Mouse (Mus musculus) C2C12 (cell line): ENCODE data around the gene Prss50.

Experiments
- CEBPB ChIP-seq: IDR thresholded peaks from one replicate; pipeline ENCODE4 v1.6.1; 2011; ENCODE audit warnings: low read depth, mild to moderate bottlenecking, control low read depth, moderate library complexity
- CTCF ChIP-seq: IDR thresholded peaks from one replicate; pipeline ENCODE4 v1.5.1; 2011; ENCODE audit not compliant: control insufficient read depth, insufficient read depth, insufficient read length
- FOSL1 ChIP-seq: IDR thresholded peaks from one replicate; pipeline ENCODE4 v1.8.0; 2011; ENCODE audit warnings: mild to moderate bottlenecking, low read length; ENCODE audit not compliant: poor library complexity, insufficient read depth, severe bottlenecking
- MYOD1 ChIP-seq: IDR thresholded peaks from one replicate; pipeline ENCODE4 v1.6.1; 2011; ENCODE audit warnings: low read depth; ENCODE audit not compliant: control insufficient read depth, insufficient read length
- MYOG ChIP-seq: IDR thresholded peaks from one replicate; pipeline ENCODE4 v1.6.1; 2011; ENCODE audit not compliant: control insufficient read depth, insufficient read length; ENCODE audit errors: extremely low read depth

- TF ChIP-seq MYOG (no peak), CEBPB (no peak), FOSL1 (no peak), CTCF (no peak), MYOD1 (no peak)
Observed at GRCm38 (mm10) chr9:110825832-110826231, 31.9 kb upstream of the Prss50 start.
